Mouse (Mus musculus) layer of hippocampus, adult 2 months (tissue): ENCODE data around the gene Tmem95. TPM values are rescaled to one million over a fixed set of nuclear protein-coding genes. Genes with fewer than 3 reads are reported as not detected.
"Not testable (repeated sequence)": the region's sequence is repeated elsewhere in the genome, so short reads cannot be mapped to it uniquely, and the experiment has no call there.

Experiments used
- DNase-seq, 2 experiments: peaks; one replicate each; pipeline ENCODE4 v3.0.0; 2022; ENCODE audit warnings: low spot score in 2 of 2
- H3K27ac ChIP-seq: fragments of 200-600 bp; 2 replicates; pipeline ENCODE4 v1.8.1; 2022
- H3K4me3 ChIP-seq: fragments of 200-600 bp; 2 replicates; pipeline ENCODE4 v1.8.1; 2022; ENCODE audit warnings: mild to moderate bottlenecking
- CTCF ChIP-seq: fragments of 200-600 bp; conservative IDR thresholded peaks from 2 replicates; pipeline ENCODE4 v1.8.1; 2022; ENCODE audit warnings: antibody characterized with exemption, mild to moderate bottlenecking, moderate library complexity
- total RNA-seq, 2 experiments: library from RNA; stranded (reverse); gene quantifications; 2 replicates each; pipeline ENCODE4 v1.2.3; 2021

Tmem95 gene
- total RNA-seq, 2 experiments from 2014 or later, result not detected

DNA sequence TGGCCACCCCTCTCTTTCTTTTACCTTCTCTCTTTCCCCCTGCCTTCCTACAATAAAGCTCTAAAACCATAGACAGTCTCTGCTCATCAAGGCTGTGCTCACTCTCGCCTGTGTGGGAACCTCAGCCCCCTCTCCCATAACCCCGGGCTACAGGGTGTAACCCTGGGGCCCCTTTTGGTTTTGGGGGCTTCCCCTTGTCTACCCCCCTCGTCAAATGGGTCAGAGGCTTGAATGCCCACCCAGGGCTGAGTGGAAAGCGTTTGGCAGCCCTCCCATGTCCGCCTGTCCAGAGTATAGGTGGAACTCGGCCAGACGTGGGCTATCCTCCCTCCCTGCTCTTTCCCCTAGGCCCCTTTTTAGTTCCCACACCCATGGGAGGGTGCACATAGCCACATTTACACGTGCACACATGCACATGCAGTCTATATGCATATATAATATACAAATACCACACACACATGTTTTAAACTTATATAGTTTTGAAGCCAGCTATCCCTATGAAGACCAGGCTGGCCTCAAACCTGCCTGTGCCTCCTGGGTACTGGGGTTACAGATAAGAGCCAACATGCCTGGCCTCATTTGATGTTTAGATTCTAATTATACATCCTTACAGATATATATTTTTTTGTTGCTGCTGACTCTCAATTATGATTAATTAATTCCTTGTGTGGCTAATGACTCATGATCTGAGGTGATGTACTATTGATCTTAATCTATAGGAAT is 13.5 kb downstream of the Tmem95 start:
- no peak for TF ChIP-seq CTCF
- Histone ChIP-seq H3K27ac (no peak overlapping the region), H3K4me3 (no peak overlapping the region)
- DNase-seq, result no peak

GRCm38 (mm10) chr11:69863729-69864128 is 14.1 kb downstream of the Tmem95 start:
- not testable (repeated sequence) for DNase-seq

DNA sequence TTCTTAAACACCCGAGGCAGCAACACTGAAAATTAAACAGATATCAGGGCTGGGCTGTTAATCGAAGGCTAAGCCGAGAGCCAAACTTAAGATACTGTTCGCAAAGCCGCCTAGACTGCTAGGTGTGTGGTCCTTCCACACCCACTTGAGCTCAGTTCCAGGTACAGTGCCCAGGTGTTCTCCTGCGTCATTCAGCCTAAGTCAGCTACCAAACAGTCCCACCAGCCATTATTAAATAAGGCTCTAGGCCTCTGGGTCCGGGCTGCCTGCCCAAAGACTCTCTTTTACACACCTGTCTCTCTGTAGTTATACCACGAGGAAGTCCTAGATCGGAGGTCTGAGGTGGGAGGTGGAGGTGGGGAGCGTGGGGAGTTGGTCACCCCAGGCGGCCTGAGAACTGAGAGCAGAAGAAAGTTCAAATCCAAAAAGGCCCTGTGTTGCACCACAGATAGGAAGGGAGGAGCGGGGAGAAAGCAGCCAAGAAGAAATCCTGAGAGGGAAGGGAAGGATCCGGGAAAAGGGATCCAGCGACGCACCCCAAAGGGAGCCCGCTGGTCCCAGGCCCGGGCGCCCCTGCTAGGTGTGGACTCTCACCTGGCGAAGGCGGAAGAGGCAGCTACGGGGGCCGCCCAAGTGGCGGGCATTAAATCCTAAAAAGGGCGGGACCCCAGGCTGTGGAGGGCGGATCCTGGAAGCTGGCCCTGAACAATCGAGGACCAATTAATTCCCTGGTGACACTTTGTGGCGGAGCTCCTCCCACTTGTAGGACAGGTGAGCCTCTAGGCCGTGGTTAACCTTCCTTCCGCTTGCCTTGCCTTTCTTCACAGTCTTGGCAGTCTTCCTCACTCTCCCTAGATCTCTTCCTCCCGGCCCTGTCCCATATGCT is 19.5 kb downstream of the Tmem95 start, which contains the start of gene Tnk1:
Tnk1 (minus strand) TSS at position 618 of the 886 bp plus-strand sequence.
- H3K4me3 ChIP-seq, result no peak within 1 kb of the TSS
- H3K27ac ChIP-seq, result no peak within 1 kb of the TSS
- DNase-seq, result no peak
- TF ChIP-seq CTCF, result no peak

More at GRCm38 (mm10) chr11:69863729-69864128, 14.1 kb downstream of the Tmem95 start:
- not testable (repeated sequence) for H3K4me3 ChIP-seq, H3K27ac ChIP-seq

DNA sequence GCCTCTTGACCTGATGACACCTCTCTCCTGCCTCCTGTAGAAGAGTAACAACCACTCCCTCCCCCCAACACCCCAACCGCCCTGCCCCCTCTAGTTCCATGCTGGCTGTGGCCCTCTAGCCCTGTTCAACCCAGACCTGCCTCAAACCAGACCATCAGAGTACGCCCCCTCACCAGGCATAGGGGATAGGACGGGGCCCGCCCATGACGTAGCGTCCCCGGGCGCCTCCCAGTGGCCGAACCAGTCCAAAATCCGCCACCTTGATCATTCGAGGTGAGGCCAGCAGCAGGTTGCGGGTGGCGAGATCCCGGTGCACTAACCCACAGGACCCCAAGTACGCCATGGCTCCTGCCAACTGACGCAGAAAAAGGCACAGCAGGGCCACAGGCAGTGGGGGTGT is 22.5 kb downstream of the Tmem95 start:
- H3K4me3 ChIP-seq, result no peak overlapping the region
- no peak overlapping the region for H3K27ac ChIP-seq
- DNase-seq, result no peak
- TF ChIP-seq CTCF, result peak; percentile 68

GRCm38 (mm10) chr11:69854680-69855079 is 23.1 kb downstream of the Tmem95 start:
- TF ChIP-seq CTCF, result no peak
- DNase-seq, result no peak
- Histone ChIP-seq H3K27ac (no peak overlapping the region), H3K4me3 (no peak overlapping the region)

DNA sequence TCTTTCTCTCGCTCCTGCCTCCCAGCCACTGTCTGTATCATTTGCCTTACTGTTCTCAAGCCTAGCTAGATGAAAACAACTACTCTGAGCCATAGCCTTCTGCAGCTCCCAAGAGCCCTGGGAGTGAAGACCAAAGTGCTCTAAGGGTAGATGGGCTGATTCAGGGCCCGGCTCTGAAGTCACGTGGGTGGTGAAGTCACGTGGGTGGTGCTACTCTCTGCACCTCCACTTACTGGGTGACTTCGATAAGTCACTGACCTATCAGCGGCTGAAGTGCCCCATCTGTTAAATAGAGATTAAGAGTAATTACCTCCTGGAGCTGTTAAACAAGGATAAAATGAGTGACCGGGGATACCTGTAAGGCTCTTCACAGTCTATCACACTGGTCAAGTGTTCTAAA is 23.8 kb downstream of the Tmem95 start:
- no peak overlapping the region for H3K4me3 ChIP-seq
- no peak for DNase-seq
- no peak for TF ChIP-seq CTCF
- H3K27ac ChIP-seq, result no peak overlapping the region

GRCm38 (mm10) chr11:69850754-69851153 is 27.1 kb downstream of the Tmem95 start:
- no peak for TF ChIP-seq CTCF

DNA sequence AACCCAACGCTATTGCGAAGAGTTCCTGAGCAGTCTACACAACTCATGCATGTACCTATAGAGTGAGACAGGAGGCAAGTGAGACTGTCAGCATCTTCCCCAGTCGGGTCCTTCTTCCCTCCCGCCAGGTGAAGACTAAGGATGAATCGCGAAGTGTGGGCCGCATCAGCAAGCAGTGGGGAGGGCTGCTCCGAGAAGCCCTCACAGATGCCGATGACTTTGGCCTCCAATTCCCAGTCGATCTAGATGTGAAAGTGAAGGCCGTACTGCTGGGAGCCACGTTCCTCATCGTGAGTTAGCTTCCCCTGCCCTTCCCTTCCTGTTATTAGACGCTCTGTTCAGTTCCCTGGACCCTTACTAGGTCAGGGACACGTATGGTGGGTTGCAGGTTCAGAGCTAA is 27.9 kb downstream of the Tmem95 start:
- Histone ChIP-seq H3K4me3 (no peak overlapping the region), H3K27ac (no peak overlapping the region)
- no peak for TF ChIP-seq CTCF
- no peak for DNase-seq

More at GRCm38 (mm10) chr11:69850754-69851153, 27.1 kb downstream of the Tmem95 start:
- Histone ChIP-seq H3K4me3 (no peak overlapping the region), H3K27ac (no peak overlapping the region)
- no peak for DNase-seq

GRCm38 (mm10) chr11:69849128-69849527 is 28.7 kb downstream of the Tmem95 start:
- no peak for DNase-seq
- no peak for TF ChIP-seq CTCF
- H3K4me3 ChIP-seq, result no peak overlapping the region
- no peak overlapping the region for H3K27ac ChIP-seq

- no peak for DNase-seq
- Histone ChIP-seq H3K4me3 (no peak overlapping the region), H3K27ac (no peak overlapping the region)
- no peak for TF ChIP-seq CTCF
Observed at GRCm38 (mm10) chr11:69848021-69848420, 29.8 kb downstream of the Tmem95 start.

DNA sequence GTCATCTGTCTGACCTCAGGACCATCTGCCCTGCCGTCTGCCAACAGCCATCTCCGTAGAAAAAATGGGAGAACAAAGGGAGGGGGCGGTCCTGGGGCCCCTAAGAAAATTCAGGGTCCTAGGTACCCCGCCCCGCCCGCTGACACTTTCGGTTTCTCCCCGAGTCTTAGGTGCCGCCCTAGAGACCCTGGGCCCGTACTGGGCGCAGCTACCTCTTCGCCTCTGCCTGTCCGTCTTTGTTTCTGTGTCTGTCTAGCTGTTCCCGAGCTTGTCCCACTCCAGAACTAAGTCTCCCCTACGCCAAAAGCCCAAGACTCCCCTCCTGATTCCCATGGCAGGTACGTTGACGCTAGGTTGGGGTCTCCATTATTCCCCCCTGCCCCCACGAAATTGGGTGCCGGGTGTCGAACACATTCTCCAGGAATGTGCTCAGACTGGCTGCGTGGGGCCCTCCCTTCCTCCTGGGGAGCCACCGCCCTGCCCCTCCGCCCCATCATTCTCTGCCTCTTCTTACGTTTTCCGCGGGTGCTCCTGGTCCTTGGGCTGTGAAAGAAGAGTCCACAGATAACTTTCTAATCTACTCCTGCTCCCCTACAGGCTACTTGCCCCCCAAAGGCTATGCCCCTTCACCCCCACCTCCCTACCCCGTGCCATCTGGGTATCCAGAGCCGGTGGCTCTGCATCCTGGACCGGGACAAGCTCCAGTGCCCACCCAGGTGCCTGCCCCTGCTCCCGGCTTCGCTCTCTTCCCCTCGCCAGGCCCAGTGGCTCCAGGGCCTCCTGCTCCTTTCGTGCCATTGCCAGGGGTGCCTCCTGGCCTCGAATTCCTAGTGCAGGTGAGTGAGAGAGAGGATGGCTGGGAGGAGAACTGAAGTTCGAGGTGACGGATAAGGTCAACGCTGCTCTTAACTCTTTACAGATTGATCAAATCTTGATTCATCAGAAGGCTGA is 30.8 kb downstream of the Tmem95 start:
- Histone ChIP-seq H3K4me3 (peak overlapping the region; percentile 96), H3K27ac (peak overlapping the region; percentile 92)
- TF ChIP-seq CTCF, result no peak

GRCm38 (mm10) chr11:69846198-69846680 is 31.6 kb downstream of the Tmem95 start, which contains the start of gene Plscr3:
TSS of gene Plscr3 (plus strand) at chr11:69846376.
- DNase-seq, result peak; percentile 84 to 87
- peak within 1 kb of the TSS; percentile 92 for H3K27ac ChIP-seq
- H3K4me3 ChIP-seq, result peak within 1 kb of the TSS; percentile 96
- TF ChIP-seq CTCF, result no peak; the same call in 1 of the 2 replicates

More for the DNA sequence above, 30.8 kb downstream of the Tmem95 start:
- no peak for DNase-seq
